Mouse (Mus musculus) liver, embryonic 15.5 days (tissue): ENCODE results near the gene Fau. TPM values are rescaled to one million over a fixed set of nuclear protein-coding genes. Genes with fewer than 3 reads are reported as not detected.

Experiments
- ATAC-seq: fragments of 200-750 bp; cut with Nextera tagmentation; 2 replicates; pipeline ENCODE4 v1.8.0; 2017; ENCODE audit warnings: moderate number of reproducible peaks, mild to moderate bottlenecking, moderate library complexity; ENCODE audit not compliant: insufficient read depth
- H3K27ac ChIP-seq: fragments of 300-500 bp; sonication (generic); replicated peaks from 2 replicates; pipeline ENCODE4 v1.5.1; 2015; ENCODE audit warnings: mild to moderate bottlenecking, inconsistent platforms
- H3K27me3 ChIP-seq: fragments of 300-500 bp; sonication (generic); 2 replicates; pipeline ENCODE4 v1.6.1; 2015; ENCODE audit warnings: mild to moderate bottlenecking, inconsistent platforms
- H3K36me3 ChIP-seq: fragments of 300-500 bp; sonication (generic); replicated peaks from 2 replicates; pipeline ENCODE4 v1.6.1; 2015; ENCODE audit warnings: moderate library complexity, mild to moderate bottlenecking, inconsistent platforms
- H3K4me1 ChIP-seq: fragments of 300-500 bp; sonication (generic); replicated peaks from 2 replicates; pipeline ENCODE4 v1.6.1; 2015; ENCODE audit warnings: inconsistent platforms
- H3K4me2 ChIP-seq: fragments of 300-500 bp; sonication (generic); 2 replicates; pipeline ENCODE4 v1.6.1; 2015; ENCODE audit warnings: moderate library complexity, mild to moderate bottlenecking, inconsistent platforms
- H3K4me3 ChIP-seq: fragments of 300-500 bp; sonication (generic); replicated peaks from 2 replicates; pipeline ENCODE4 v1.5.1; 2015; ENCODE audit warnings: mild to moderate bottlenecking, inconsistent platforms
- H3K9ac ChIP-seq: fragments of 300-500 bp; sonication (generic); 2 replicates; pipeline ENCODE4 v1.6.1; 2015; ENCODE audit warnings: moderate library complexity, mild to moderate bottlenecking, inconsistent platforms
- H3K9me3 ChIP-seq: fragments of 300-500 bp; sonication (generic); replicated peaks from 2 replicates; pipeline ENCODE4 v1.6.1; 2016; ENCODE audit warnings: inconsistent platforms
- WGBS: fragments of 180-500 bp; shearing (Covaris S2); methylation state at CpG from one replicate; pipeline ENCODE4 v1.1.7; 2015; ENCODE audit warnings: mixed read lengths; ENCODE audit not compliant: insufficient replicate concordance; 5-methylcytosine and 5-hydroxymethylcytosine counted together
- polyA plus RNA-seq: library from polyadenylated mRNA; unstranded; fragments of >200 nt; fragmentation: Nextera tagmentation; extraction: Ambion mirVana; gene quantifications from 2 replicates; pipeline ENCODE4 v1.2.1, GENCODE M21; 2015

Fau gene
- polyA plus RNA-seq, result 401 and 446 TPM in 2 replicates

- Histone ChIP-seq H3K4me3 (peak within 1 kb of the TSS; percentile 81), H3K4me2 (peak within 1 kb of the TSS; percentile 83), H3K27ac (peak within 1 kb of the TSS; percentile 78), H3K27me3 (no peaks in the 10 kb centered on the region), H3K9me3 (no peaks in the 10 kb centered on the region), H3K36me3 (peaks cover 54% of the 10 kb centered on the region), H3K9ac (peak within 1 kb of the TSS; percentile 88), H3K4me1 (peaks cover 55% of the 10 kb centered on the region)
- WGBS, result under 1% methylated on average over 63 of the region's 63 CpGs
- ATAC-seq, result peak; percentile 77
Measured at GRCm38 (mm10) chr19:6057313-6058096, at the start of gene Fau, which contains the start of gene Mrpl49. Gene Fau (plus strand): TSS chr19:6057844. Gene Mrpl49 (minus strand): TSS chr19:6057785.

GRCm38 (mm10) chr19:6009137-6009536 lies 48.5 kb upstream of the Fau start:
- Histone ChIP-seq H3K9me3 (no peaks in the 10 kb centered on the region), H3K4me1 (peaks cover 30% of the 10 kb centered on the region), H3K27ac (no peak overlapping the region), H3K27me3 (no peaks in the 10 kb centered on the region), H3K9ac (no peak overlapping the region), H3K36me3 (peaks cover 87% of the 10 kb centered on the region), H3K4me2 (no peak overlapping the region), H3K4me3 (no peak overlapping the region)
- no peak for ATAC-seq
- 87% methylated on average over 8 of the region's 8 CpGs for WGBS

GRCm38 (mm10) chr19:6013691-6014090 lies 44.0 kb upstream of the Fau start:
- H3K27ac ChIP-seq, result peak overlapping the region; percentile 94
- H3K36me3 ChIP-seq, result peaks cover 51% of the 10 kb centered on the region
- H3K9me3 ChIP-seq, result no peaks in the 10 kb centered on the region
- H3K27me3 ChIP-seq, result no peaks in the 10 kb centered on the region
- WGBS, result 74% methylated on average over 10 of the region's 10 CpGs
- peak overlapping the region; percentile 77 for H3K9ac ChIP-seq
- peak overlapping the region; percentile 97 for H3K4me2 ChIP-seq
- peak overlapping the region; percentile 74 for H3K4me3 ChIP-seq
- no peak for ATAC-seq
- peaks cover 73% of the 10 kb centered on the region for H3K4me1 ChIP-seq

- Histone ChIP-seq H3K4me2 (peak overlapping the region; percentile 97), H3K36me3 (peaks cover 40% of the 10 kb centered on the region), H3K4me3 (peak overlapping the region; percentile 74), H3K4me1 (peaks cover 83% of the 10 kb centered on the region), H3K9me3 (no peaks in the 10 kb centered on the region), H3K27me3 (no peaks in the 10 kb centered on the region), H3K9ac (peak overlapping the region; percentile 77), H3K27ac (peak overlapping the region; percentile 94)
- under 1% methylated on average over 17 of the region's 18 CpGs for WGBS
- ATAC-seq, result peak; percentile 95
Measured at GRCm38 (mm10) chr19:6014991-6015510, 42.6 kb upstream of the Fau start.

GRCm38 (mm10) chr19:6015511-6016315 lies 41.9 kb upstream of the Fau start, which contains the start of gene Capn1:
Gene Capn1 (minus strand): TSS chr19:6015897.
- Histone ChIP-seq H3K9me3 (no peaks in the 10 kb centered on the region), H3K27me3 (no peaks in the 10 kb centered on the region), H3K4me1 (peaks cover 89% of the 10 kb centered on the region), H3K36me3 (peaks cover 33% of the 10 kb centered on the region), H3K9ac (peak within 1 kb of the TSS; percentile 77), H3K4me2 (peak within 1 kb of the TSS; percentile 97), H3K27ac (peak within 1 kb of the TSS; percentile 94), H3K4me3 (peak within 1 kb of the TSS; percentile 74)
- 3% methylated on average over 40 of the region's 40 CpGs for WGBS
- peak; percentile 67 for ATAC-seq

- Histone ChIP-seq H3K9ac (peak overlapping the region; percentile 77), H3K27ac (peak overlapping the region; percentile 94), H3K4me3 (peak overlapping the region; percentile 74)
Measured at GRCm38 (mm10) chr19:6016532-6016931, 41.1 kb upstream of the Fau start.

GRCm38 (mm10) chr19:6018142-6019089 lies 39.2 kb upstream of the Fau start:
- H3K4me1 ChIP-seq, result peaks cover 71% of the 10 kb centered on the region
- 0 out of 2 replicates have a peak overlapping the region, but pooled peaks have one; percentile 31 for H3K9ac ChIP-seq
- H3K4me2 ChIP-seq, result peak overlapping the region; percentile 53
- no peaks in the 10 kb centered on the region for H3K27me3 ChIP-seq
- H3K27ac ChIP-seq, result peak overlapping the region; percentile 81
- peaks cover 6% of the 10 kb centered on the region for H3K36me3 ChIP-seq
- peak overlapping the region; percentile 29 for H3K4me3 ChIP-seq
- no peaks in the 10 kb centered on the region for H3K9me3 ChIP-seq
- peak; percentile 16; the same call in 1 of the 2 replicates for ATAC-seq
- WGBS, result 20% methylated on average over 15 of the region's 15 CpGs

More at GRCm38 (mm10) chr19:6016532-6016931, 41.1 kb upstream of the Fau start:
- peak overlapping the region; percentile 97 for H3K4me2 ChIP-seq
- ATAC-seq, result no peak
- H3K4me1 ChIP-seq, result peaks cover 84% of the 10 kb centered on the region
- H3K36me3 ChIP-seq, result peaks cover 25% of the 10 kb centered on the region
- 55% methylated on average over 7 of the region's 7 CpGs for WGBS
- no peaks in the 10 kb centered on the region for H3K27me3 ChIP-seq
- no peaks in the 10 kb centered on the region for H3K9me3 ChIP-seq

- no peak overlapping the region for H3K9ac ChIP-seq
- H3K4me2 ChIP-seq, result no peak overlapping the region
- H3K4me3 ChIP-seq, result no peak overlapping the region
- H3K9me3 ChIP-seq, result no peaks in the 10 kb centered on the region
- no peaks in the 10 kb centered on the region; the same call in 1 of the 2 replicates for H3K27me3 ChIP-seq
- H3K4me1 ChIP-seq, result peaks cover 60% of the 10 kb centered on the region
- ATAC-seq, result no peak
- 47% methylated on average over 3 of the region's 3 CpGs for WGBS
- H3K36me3 ChIP-seq, result no peaks in the 10 kb centered on the region
- H3K27ac ChIP-seq, result no peak overlapping the region
Measured at GRCm38 (mm10) chr19:6020276-6020675, 37.4 kb upstream of the Fau start.

GRCm38 (mm10) chr19:6023059-6023458 lies 34.6 kb upstream of the Fau start:
- no peaks in the 10 kb centered on the region for H3K36me3 ChIP-seq
- H3K27ac ChIP-seq, result no peak overlapping the region
- H3K4me1 ChIP-seq, result peaks cover 32% of the 10 kb centered on the region
- H3K4me3 ChIP-seq, result no peak overlapping the region
- WGBS, result 71% methylated on average over 8 of the region's 8 CpGs
- ATAC-seq, result no peak
- H3K4me2 ChIP-seq, result no peak overlapping the region
- no peaks in the 10 kb centered on the region for H3K9me3 ChIP-seq
- peaks cover 9% of the 10 kb centered on the region; the same call in 1 of the 2 replicates for H3K27me3 ChIP-seq
- no peak overlapping the region for H3K9ac ChIP-seq

GRCm38 (mm10) chr19:6023930-6024329 lies 33.7 kb upstream of the Fau start:
- H3K9me3 ChIP-seq, result no peaks in the 10 kb centered on the region
- no peak overlapping the region for H3K4me2 ChIP-seq
- peaks cover 10% of the 10 kb centered on the region; the same call in 1 of the 2 replicates for H3K27me3 ChIP-seq
- no peak overlapping the region for H3K9ac ChIP-seq
- H3K27ac ChIP-seq, result no peak overlapping the region
- H3K4me1 ChIP-seq, result peaks cover 23% of the 10 kb centered on the region
- no peak for ATAC-seq
- no peak overlapping the region for H3K4me3 ChIP-seq
- 64% methylated on average over 7 of the region's 7 CpGs for WGBS
- no peaks in the 10 kb centered on the region for H3K36me3 ChIP-seq
